Mouse (Mus musculus) cortical plate, adult 2 months (tissue): Measurements from ENCODE around the gene Slc7a11. TPM values are rescaled to one million over a fixed set of nuclear protein-coding genes. Genes with fewer than 3 reads are reported as not detected.

Source experiments
- H3K27ac ChIP-seq: fragments of 200-500 bp; 2 replicates; pipeline ENCODE4 v1.5.1; 2012; ENCODE audit warnings: low read length, control low read depth, inconsistent platforms; ENCODE audit not compliant: insufficient read depth
- H3K4me1 ChIP-seq: fragments of 200-500 bp; 2 replicates; pipeline ENCODE4 v1.6.1; 2011; ENCODE audit warnings: low read length; ENCODE audit not compliant: control insufficient read depth, insufficient read depth
- H3K4me3 ChIP-seq: fragments of 200-500 bp; 2 replicates; pipeline ENCODE4 v1.5.1; 2011; ENCODE audit warnings: mild to moderate bottlenecking, low read length, control low read depth; ENCODE audit not compliant: insufficient read depth
- CTCF ChIP-seq: fragments of 200-500 bp; IDR thresholded peaks from 2 replicates; pipeline ENCODE4 v1.5.1; 2011; ENCODE audit warnings: mild to moderate bottlenecking, control low read depth, low read length; ENCODE audit not compliant: insufficient read depth; ENCODE audit errors: extremely low read depth
- POLR2A ChIP-seq: fragments of 200-500 bp; IDR thresholded peaks from 2 replicates; pipeline ENCODE4 v1.6.1; 2011; ENCODE audit warnings: mild to moderate bottlenecking, low read length, control low read depth; ENCODE audit not compliant: insufficient read depth; ENCODE audit errors: extremely low read depth
- polyA plus RNA-seq: library from polyadenylated mRNA; depleted of rRNA; stranded (reverse); fragments of >200 nt; gene quantifications from 2 replicates; pipeline ENCODE4 v1.2.3, GENCODE M21; 2012

Slc7a11 gene
- polyA plus RNA-seq, 1 experiment: 18.1 TPM

GRCm38 (mm10) chr3:50300002-50300951 lies 143.1 kb downstream of the Slc7a11 start:
- no peak overlapping the region for H3K4me3 ChIP-seq
- no peak for TF ChIP-seq CTCF
- TF ChIP-seq POLR2A: no peak
- no peaks in the 10 kb centered on the region for H3K4me1 ChIP-seq
- H3K27ac ChIP-seq: no peak overlapping the region

- no peak overlapping the region for H3K27ac ChIP-seq
- no peak for TF ChIP-seq CTCF
- TF ChIP-seq POLR2A: no peak
- no peaks in the 10 kb centered on the region for H3K4me1 ChIP-seq
- H3K4me3 ChIP-seq: no peak overlapping the region
Measured at GRCm38 (mm10) chr3:50298366-50298991, 144.9 kb downstream of the Slc7a11 start.

- TF ChIP-seq CTCF (no peak), POLR2A (no peak)
- Histone ChIP-seq H3K4me1 (no peaks in the 10 kb centered on the region), H3K27ac (no peak overlapping the region), H3K4me3 (no peak overlapping the region)
Measured at GRCm38 (mm10) chr3:50296956-50297355, 146.5 kb downstream of the Slc7a11 start.

GRCm38 (mm10) chr3:50275023-50275422 lies 168.4 kb downstream of the Slc7a11 start:
- Histone ChIP-seq H3K4me1 (peaks cover 1% of the 10 kb centered on the region; the same call in 1 of the 2 replicates), H3K27ac (no peak overlapping the region), H3K4me3 (no peak overlapping the region)
- no peak for TF ChIP-seq CTCF
- no peak for TF ChIP-seq POLR2A

- H3K4me3 ChIP-seq: no peak overlapping the region
- peaks cover 1% of the 10 kb centered on the region; the same call in 1 of the 2 replicates for H3K4me1 ChIP-seq
- no peak overlapping the region for H3K27ac ChIP-seq
- no peak for TF ChIP-seq CTCF
- no peak for TF ChIP-seq POLR2A
Measured at GRCm38 (mm10) chr3:50272222-50272621, 171.2 kb downstream of the Slc7a11 start.

GRCm38 (mm10) chr3:50269680-50270079 lies 173.7 kb downstream of the Slc7a11 start:
- H3K4me1 ChIP-seq: no peaks in the 10 kb centered on the region
- no peak overlapping the region for H3K27ac ChIP-seq
- TF ChIP-seq CTCF: no peak
- no peak for TF ChIP-seq POLR2A
- no peak overlapping the region for H3K4me3 ChIP-seq

- no peak overlapping the region for H3K4me3 ChIP-seq
- no peak overlapping the region for H3K27ac ChIP-seq
- TF ChIP-seq POLR2A: no peak
- TF ChIP-seq CTCF: no peak
- H3K4me1 ChIP-seq: no peaks in the 10 kb centered on the region
Measured at GRCm38 (mm10) chr3:50262547-50263087, 180.8 kb downstream of the Slc7a11 start.

GRCm38 (mm10) chr3:50262066-50262465 lies 181.3 kb downstream of the Slc7a11 start:
- no peak overlapping the region for H3K27ac ChIP-seq
- no peaks in the 10 kb centered on the region for H3K4me1 ChIP-seq
- no peak for TF ChIP-seq CTCF
- TF ChIP-seq POLR2A: no peak
- no peak overlapping the region for H3K4me3 ChIP-seq

GRCm38 (mm10) chr3:50260667-50261066 lies 182.7 kb downstream of the Slc7a11 start:
- no peaks in the 10 kb centered on the region for H3K4me1 ChIP-seq
- no peak for TF ChIP-seq POLR2A
- TF ChIP-seq CTCF: no peak
- no peak overlapping the region for H3K27ac ChIP-seq
- no peak overlapping the region for H3K4me3 ChIP-seq

GRCm38 (mm10) chr3:50258852-50259251 lies 184.6 kb downstream of the Slc7a11 start:
- H3K4me3 ChIP-seq: no peak overlapping the region
- H3K27ac ChIP-seq: no peak overlapping the region
- TF ChIP-seq POLR2A: no peak
- TF ChIP-seq CTCF: no peak
- no peaks in the 10 kb centered on the region for H3K4me1 ChIP-seq
